Mouse (Mus musculus) stomach, postnatal 0 days (tissue): Measurements from ENCODE around the gene Megf11.

Experiments used
- CTCF ChIP-seq: IDR thresholded peaks from 2 replicates; pipeline ENCODE4 v1.5.1; 2016; ENCODE audit warnings: antibody characterized with exemption, low read depth, mild to moderate bottlenecking, moderate library complexity
- EP300 ChIP-seq: optimal IDR thresholded peaks from 2 replicates; pipeline ENCODE3; 2016; ENCODE audit warnings: antibody characterized with exemption

GRCm38 (mm10) chr9:64454196-64454595 is 68.8 kb downstream of the Megf11 start:
- TF ChIP-seq CTCF (no peak), EP300 (no peak)
